Mouse (Mus musculus) thymus, adult 2 months (tissue): ENCODE results near the gene Zfp93.

Experiments
- CTCF ChIP-seq: fragments of 200-500 bp; IDR thresholded peaks from 2 replicates; pipeline ENCODE4 v1.5.1; 2012; ENCODE audit warnings: mild to moderate bottlenecking, control low read depth, low read length, moderate library complexity, borderline replicate concordance; ENCODE audit not compliant: control insufficient read depth, poor library complexity, insufficient read depth; ENCODE audit errors: extremely low read depth
- POLR2A ChIP-seq: fragments of 200-500 bp; IDR thresholded peaks from 2 replicates; pipeline ENCODE4 v1.6.1; 2012; ENCODE audit warnings: mild to moderate bottlenecking, low read length, control low read depth, moderate library complexity; ENCODE audit not compliant: control insufficient read depth, poor library complexity, insufficient read depth; ENCODE audit errors: extremely low read depth

DNA sequence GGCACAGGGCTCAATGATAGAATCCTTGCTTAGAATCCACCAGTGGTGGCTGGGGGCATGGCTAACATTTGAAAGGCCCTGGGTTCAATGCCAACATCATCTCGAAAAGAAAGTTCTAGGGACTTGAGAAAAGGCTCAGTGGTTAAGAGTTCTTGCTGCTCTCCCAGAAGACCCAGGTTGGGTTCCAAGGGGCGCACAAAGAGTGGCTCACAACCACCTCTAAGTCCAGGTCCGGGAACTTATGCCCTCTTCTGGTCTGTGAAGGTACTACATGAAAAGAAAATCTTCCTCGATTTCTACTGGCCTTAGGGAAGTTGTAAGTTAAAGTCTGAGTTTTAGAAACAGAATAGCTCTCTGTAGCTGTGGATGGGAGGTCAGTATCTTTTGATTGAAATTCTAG, 15.9 kb downstream of the Zfp93 start:
- TF ChIP-seq POLR2A (no peak), CTCF (no peak)
